ENCODE assay signal across 20 mouse cellular contexts in genomic region chr2:34669203-34669746, GRCm38 (mm10).
DNase-seq lines count a peak whose midpoint lies in the region; ATAC-seq and TF ChIP-seq lines count a peak whose summit lies in the region.
"Had no signal": no experiment of that assay in that cellular context is flagged by ENCODE, and none has a peak within 500 bp of the region (broad histone marks: within the 10 kb centered on the region; RNA-seq: fewer than 3 reads in every experiment).

No protein-coding gene starts in this region.

- H3K9ac ChIP-seq in heart, embryonic 16.5 days (ENCODE audit: low read length) = peak overlapping the region; percentile 47; the same call in 1 of the 2 replicates
- no peak overlapping the region for H3K9ac ChIP-seq in forebrain, embryonic 11.5 days (ENCODE audit: low read length)
- H3K9ac ChIP-seq: limb, embryonic 15.5 days; liver, postnatal 0 days; stomach, embryonic 15.5 days had no signal

- H3K27me3 ChIP-seq in E14TG2a.4 (ENCODE audit: insufficient read depth, low read length) = peaks cover 30% of the 10 kb centered on the region
- H3K27me3 ChIP-seq in heart, embryonic 16.5 days (ENCODE audit: control insufficient read depth, insufficient read depth, low read length) = no peaks in the 10 kb centered on the region
- H3K27me3 ChIP-seq in forebrain, embryonic 11.5 days (ENCODE audit: control insufficient read depth, insufficient read depth, low read length) = no peaks in the 10 kb centered on the region
- H3K27me3 ChIP-seq: stomach, embryonic 15.5 days had no signal

- 26% methylated on average over 8 of the region's 8 CpGs for WGBS in heart, embryonic 16.5 days
- 68% methylated on average over 8 of the region's 8 CpGs for WGBS in forebrain, embryonic 11.5 days

- no peak for TF ChIP-seq CTCF in layer of hippocampus, adult 2 months (conservative IDR thresholded peaks at IDR 0.05)
- TF ChIP-seq CTCF in E14TG2a.4 (conservative IDR thresholded peaks at IDR 0.05; ENCODE audit: low read length) = no peak

- DNase-seq in heart, adult 18-20 months = peak; percentile 15 to 23
- no peak for DNase-seq in heart, adult 8-10 months (ENCODE audit: low spot score)
- DNase-seq in layer of hippocampus, adult 2 months (ENCODE audit: low spot score in 2 of 2) = no peak
- DNase-seq in layer of hippocampus, postnatal 14 days (ENCODE audit: low spot score in 2 of 2) = no peak
- no peak for DNase-seq in forebrain, embryonic 11.5 days (ENCODE audit: low spot score)
- no peak for DNase-seq in cerebellum, adult 9-11 months
- DNase-seq: adrenal gland, postnatal 25 days; cerebellum, adult 8-10 months; gastrocnemius, postnatal 14 days; kidney, adult 9 months; liver, postnatal 0 days; right cerebral cortex, adult 18-20 months; spleen, adult 18-20 months had no signal

- peaks cover 7% of the 10 kb centered on the region; the same call in 1 of the 2 replicates for H3K36me3 ChIP-seq in E14TG2a.4 (ENCODE audit: insufficient read depth, low read length)
- H3K36me3 ChIP-seq in heart, embryonic 16.5 days (ENCODE audit: control insufficient read depth, insufficient read depth) = no peaks in the 10 kb centered on the region
- no peaks in the 10 kb centered on the region for H3K36me3 ChIP-seq in forebrain, embryonic 11.5 days (ENCODE audit: control insufficient read depth, insufficient read depth, low read length)
- H3K36me3 ChIP-seq: stomach, embryonic 15.5 days had no signal

- 0 out of 2 replicates have a peak, but pooled peaks have one; percentile 25 for ATAC-seq in heart, embryonic 16.5 days (replicated peaks; ENCODE audit: extremely low read depth, insufficient read depth, low FRiP score)
- no peak for ATAC-seq in forebrain, embryonic 11.5 days (replicated peaks; ENCODE audit: low FRiP score)
- ATAC-seq: activated CD4-positive, CD25-positive, alpha-beta regulatory T cell, adult 4 months; liver, postnatal 0 days had no signal

- peak overlapping the region; percentile 42 for H3K4me2 ChIP-seq in heart, embryonic 16.5 days (ENCODE audit: low read depth, low read length)
- no peak overlapping the region for H3K4me2 ChIP-seq in forebrain, embryonic 11.5 days (ENCODE audit: low read depth, low read length, severe bottlenecking)
- H3K4me2 ChIP-seq: limb, embryonic 15.5 days; midbrain, embryonic 11.5 days had no signal

- H3K27ac ChIP-seq in layer of hippocampus, adult 2 months = peak overlapping the region; percentile 81
- peak overlapping the region; percentile 79 for H3K27ac ChIP-seq in heart, embryonic 16.5 days (ENCODE audit: low read length)
- H3K27ac ChIP-seq in forebrain, embryonic 11.5 days (ENCODE audit: low read depth, low read length) = no peak overlapping the region
- H3K27ac ChIP-seq: limb, embryonic 15.5 days; stomach, embryonic 15.5 days had no signal

- H3K9me3 ChIP-seq in E14TG2a.4 (ENCODE audit: low read length) = 0 out of 2 replicates have a peak, but pooled peaks cover 4% of the 10 kb centered on the region
- H3K9me3 ChIP-seq in heart, embryonic 16.5 days (replicated peaks; ENCODE audit: control insufficient read depth, low read length) = no peaks in the 10 kb centered on the region
- H3K9me3 ChIP-seq in forebrain, embryonic 11.5 days (ENCODE audit: control insufficient read depth, low read length) = no peaks in the 10 kb centered on the region
- H3K9me3 ChIP-seq: limb, embryonic 15.5 days; stomach, embryonic 15.5 days had no signal

- no peak overlapping the region for H3K4me3 ChIP-seq in layer of hippocampus, adult 2 months
- peak overlapping the region; percentile 46; the same call in 1 of the 2 replicates for H3K4me3 ChIP-seq in E14TG2a.4 (replicated peaks; ENCODE audit: low read length)
- no peak overlapping the region for H3K4me3 ChIP-seq in heart, embryonic 16.5 days (ENCODE audit: low read length)
- H3K4me3 ChIP-seq in forebrain, embryonic 11.5 days (ENCODE audit: low read depth, low read length) = no peak overlapping the region
- H3K4me3 ChIP-seq: erythroblast, embryonic 14.5 days; stomach, embryonic 15.5 days had no signal

- H3K4me1 ChIP-seq in E14TG2a.4 (replicated peaks; ENCODE audit: low read depth, low read length) = peaks cover 54% of the 10 kb centered on the region
- peaks cover 18% of the 10 kb centered on the region for H3K4me1 ChIP-seq in heart, embryonic 16.5 days (ENCODE audit: control insufficient read depth, insufficient read depth, low read length)
- H3K4me1 ChIP-seq in forebrain, embryonic 11.5 days (replicated peaks; ENCODE audit: control insufficient read depth, insufficient read depth, low read length) = no peaks in the 10 kb centered on the region; the same call in 1 of the 2 replicates

Comparison
In these comparisons a context has a peak if more than half of its experiments do, and no peak if none do; other contexts are left out.
1. DNase-seq: peak in heart, adult 18-20 months (2 of 2); none in heart, adult 8-10 months (single experiment), layer of hippocampus, adult 2 months (0 of 2), layer of hippocampus, postnatal 14 days (0 of 2), forebrain, embryonic 11.5 days (single experiment) and cerebellum, adult 9-11 months (single experiment).